Mouse (Mus musculus): ENCODE results near the gene Flvcr1. TPM values are rescaled to one million over a fixed set of nuclear protein-coding genes. Genes with fewer than 3 reads are reported as not detected.

The Flvcr1 gene
- polyA plus RNA-seq, 1 experiment from 2014 or later: 8.6 TPM

DNA sequence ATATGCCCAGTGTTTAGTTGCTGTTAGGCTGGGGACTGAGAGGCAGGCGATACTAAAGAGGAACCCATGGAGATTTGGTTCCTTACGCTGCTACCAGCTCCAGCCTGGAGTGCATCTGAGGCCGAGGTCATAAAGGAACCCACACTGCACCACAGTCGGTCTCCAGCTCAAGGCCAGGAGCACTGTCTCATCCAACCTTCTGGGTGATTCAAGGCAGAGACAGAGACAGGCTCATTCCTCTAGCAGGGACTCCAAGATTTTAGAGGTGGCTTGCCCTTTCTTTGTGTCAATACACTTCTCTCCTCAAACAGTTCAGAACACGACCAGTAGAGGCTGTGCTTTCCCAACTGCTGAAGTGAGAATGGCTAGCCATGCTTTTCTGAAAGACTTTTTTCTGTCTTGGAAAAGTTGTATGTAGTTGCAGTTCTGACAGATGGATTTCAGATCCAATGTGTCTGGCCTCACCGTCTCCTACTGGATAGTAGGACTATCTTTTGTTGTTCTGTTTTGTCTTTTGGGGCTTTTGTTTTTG, 29.5 kb downstream of the Flvcr1 start:
- Histone ChIP-seq H3K9me3 (replicated peaks) (0 out of 2 replicates have a peak, but pooled peaks cover 6% of the 10 kb centered on the region), H3K4me1 (no peaks in the 10 kb centered on the region), H3K27me3 (ENCODE audit: low read depth, poor library complexity, severe bottlenecking) (no peaks in the 10 kb centered on the region), H3K4me3 (no peak overlapping the region), H3K27ac (replicated peaks) (no peak overlapping the region), H3K36me3 (no peaks in the 10 kb centered on the region)
- no peak for DNase-seq (ENCODE audit: low spot score)
- 74% methylated on average over 6 of the region's 6 CpGs for WGBS

DNA sequence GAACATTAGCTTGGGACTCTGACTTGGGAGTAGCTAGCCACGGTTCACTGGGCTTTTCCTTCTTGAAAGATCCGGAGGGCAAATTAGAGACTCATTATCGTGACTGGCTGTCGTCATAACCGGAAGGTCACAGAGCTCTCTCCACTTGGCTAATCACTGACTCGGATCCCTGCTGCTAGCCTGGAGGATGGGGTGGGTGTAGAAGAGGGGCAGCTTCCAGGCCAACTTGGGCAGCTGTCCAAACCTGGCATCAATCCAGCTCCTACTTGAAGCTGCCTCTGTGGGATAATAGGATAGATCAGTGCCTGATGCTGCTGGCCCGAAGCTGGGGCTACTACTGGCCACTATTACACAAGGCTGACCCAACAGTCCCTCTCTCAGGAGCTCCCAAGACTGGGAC, 30.4 kb downstream of the Flvcr1 start:
- no peak overlapping the region for H3K4me3 ChIP-seq
- no peak for DNase-seq (ENCODE audit: low spot score)
- 80% methylated on average over 7 of the region's 7 CpGs for WGBS
- H3K4me1 ChIP-seq: no peaks in the 10 kb centered on the region
- 0 out of 2 replicates have a peak, but pooled peaks cover 6% of the 10 kb centered on the region for H3K9me3 ChIP-seq (replicated peaks)
- no peaks in the 10 kb centered on the region for H3K27me3 ChIP-seq (ENCODE audit: low read depth, poor library complexity, severe bottlenecking)
- H3K36me3 ChIP-seq: no peaks in the 10 kb centered on the region
- no peak overlapping the region for H3K27ac ChIP-seq (replicated peaks)

DNA sequence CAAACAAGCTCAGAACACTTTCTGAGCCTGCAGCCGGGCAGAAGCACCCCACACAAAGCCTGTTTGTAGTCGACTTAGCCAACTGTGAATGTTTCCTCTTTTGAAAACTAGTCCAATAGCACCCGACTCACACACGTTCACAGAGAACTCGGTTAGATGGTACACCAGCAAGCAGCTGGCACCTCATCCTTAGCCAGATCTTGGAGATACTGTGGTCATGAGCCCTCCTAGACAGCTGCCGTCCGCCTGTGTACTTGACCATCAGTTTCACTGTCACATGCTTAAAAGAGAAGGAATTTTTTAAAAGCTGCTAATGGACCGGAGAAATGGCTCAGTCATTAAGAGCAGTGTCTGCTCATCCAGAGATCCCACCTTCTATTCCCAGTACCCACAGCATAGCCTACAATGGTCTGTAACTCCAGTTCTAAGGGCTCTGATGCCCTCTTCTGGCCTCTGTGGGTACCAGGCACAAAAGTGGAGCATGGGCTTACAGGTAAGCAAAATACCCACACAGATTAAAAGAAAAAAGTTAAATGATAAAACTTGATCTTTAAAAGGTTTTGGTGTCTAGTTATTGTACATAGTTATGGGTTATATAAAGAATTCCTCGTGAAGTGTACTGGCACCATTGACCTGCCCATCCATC, 36.4 kb downstream of the Flvcr1 start:
- no peaks in the 10 kb centered on the region for H3K4me1 ChIP-seq
- H3K36me3 ChIP-seq: no peaks in the 10 kb centered on the region

DNA sequence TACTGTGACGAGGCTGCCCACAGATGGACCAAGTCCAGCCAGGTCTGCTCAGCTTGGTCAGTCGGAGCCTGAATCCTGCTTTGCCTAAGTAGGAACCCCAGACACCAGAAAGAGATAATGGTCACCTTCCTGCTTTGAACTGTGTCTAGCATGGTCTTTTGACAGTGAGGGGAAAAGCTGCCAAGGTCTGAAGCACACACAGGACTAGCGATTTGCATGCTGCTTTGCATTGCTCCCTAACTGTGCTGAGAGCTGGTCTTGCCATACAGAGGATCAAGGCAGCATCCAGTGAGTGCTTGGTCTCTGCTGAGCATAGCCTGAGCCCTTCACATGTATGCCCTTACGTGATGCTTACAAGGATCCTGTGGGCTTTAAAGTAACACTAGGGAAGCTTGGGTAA, 44.5 kb downstream of the Flvcr1 start:
- Histone ChIP-seq H3K36me3 (no peaks in the 10 kb centered on the region; the same call in 1 of the 2 replicates), H3K4me1 (peaks cover 36% of the 10 kb centered on the region), H3K27ac (replicated peaks) (no peak overlapping the region), H3K27me3 (ENCODE audit: low read depth, poor library complexity, severe bottlenecking) (peaks cover 13% of the 10 kb centered on the region), H3K9me3 (replicated peaks) (no peaks in the 10 kb centered on the region), H3K4me3 (no peak overlapping the region)
- 83% methylated on average over 4 of the region's 4 CpGs for WGBS
- no peak for DNase-seq (ENCODE audit: low spot score)

More for the DNA sequence above, 36.4 kb downstream of the Flvcr1 start:
- no peaks in the 10 kb centered on the region for H3K27me3 ChIP-seq (ENCODE audit: low read depth, poor library complexity, severe bottlenecking)
- 84% methylated on average over 9 of the region's 9 CpGs for WGBS
- H3K27ac ChIP-seq (replicated peaks): no peak overlapping the region
- no peak for DNase-seq (ENCODE audit: low spot score)
- H3K9me3 ChIP-seq (replicated peaks): no peaks in the 10 kb centered on the region
- H3K4me3 ChIP-seq: no peak overlapping the region

DNA sequence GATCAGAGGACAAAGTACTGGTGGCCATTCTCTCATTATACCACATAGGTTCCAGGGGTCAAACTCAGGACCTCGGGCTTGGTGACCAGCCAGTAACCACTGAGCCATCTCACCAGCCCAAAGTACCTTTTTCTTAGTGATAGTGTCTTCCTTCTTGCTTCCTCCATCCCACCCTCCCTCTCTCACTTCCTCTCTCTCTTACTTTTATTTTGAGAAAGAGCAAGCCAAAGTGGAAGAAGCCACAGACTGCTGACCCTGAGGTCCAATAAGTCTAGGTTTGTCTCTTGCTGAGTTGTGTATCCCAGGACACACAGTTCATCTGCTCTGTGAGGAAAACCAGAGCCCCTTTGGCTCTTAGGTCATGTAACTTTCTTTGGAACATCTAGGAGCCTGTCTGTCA, 45.5 kb downstream of the Flvcr1 start:
- Histone ChIP-seq H3K27ac (replicated peaks) (no peak overlapping the region), H3K36me3 (peaks cover 4% of the 10 kb centered on the region; the same call in 1 of the 2 replicates), H3K4me1 (peaks cover 42% of the 10 kb centered on the region), H3K27me3 (ENCODE audit: low read depth, poor library complexity, severe bottlenecking) (peaks cover 13% of the 10 kb centered on the region), H3K4me3 (no peak overlapping the region), H3K9me3 (replicated peaks) (no peaks in the 10 kb centered on the region)
- no peak for DNase-seq (ENCODE audit: low spot score)
- WGBS: 100% methylated on average over 1 of the region's 1 CpGs

DNA sequence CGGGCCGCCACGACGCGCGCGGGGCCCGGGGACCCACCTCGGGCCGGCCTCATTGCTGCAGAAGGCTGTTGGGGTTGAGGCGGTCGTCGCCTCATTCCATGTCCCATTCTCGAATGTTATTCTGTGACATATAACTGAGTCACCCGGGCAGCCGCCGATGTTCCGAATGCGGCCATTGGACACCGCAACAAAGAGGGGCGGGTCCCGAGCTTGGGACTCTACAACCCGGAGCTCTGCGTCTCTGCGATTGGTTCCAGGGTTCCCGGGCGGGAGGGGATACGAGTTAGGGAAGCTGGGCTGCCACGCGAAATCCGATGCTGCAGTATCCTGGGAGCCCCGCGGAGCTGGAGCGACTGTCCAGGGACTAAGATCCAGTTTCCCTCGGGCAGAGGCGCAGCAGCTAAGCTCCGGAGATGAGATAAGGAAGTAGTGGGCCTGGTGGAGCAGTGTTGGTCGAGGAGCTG, 46.8 kb downstream of the Flvcr1 start, which contains the start of gene Vash2:
Vash2 (minus strand) TSS at position 197 of the 464 bp plus-strand sequence.
- H3K27ac ChIP-seq (replicated peaks): peak within 1 kb of the TSS; percentile 93
- peaks cover 18% of the 10 kb centered on the region for H3K36me3 ChIP-seq
- H3K27me3 ChIP-seq (ENCODE audit: low read depth, poor library complexity, severe bottlenecking): peaks cover 13% of the 10 kb centered on the region
- H3K4me3 ChIP-seq: peak within 1 kb of the TSS; percentile 85
- peaks cover 42% of the 10 kb centered on the region for H3K4me1 ChIP-seq
- 0% methylated on average over 38 of the region's 38 CpGs for WGBS
- peak; percentile 94 for DNase-seq (ENCODE audit: low spot score)
- H3K9me3 ChIP-seq (replicated peaks): no peaks in the 10 kb centered on the region

DNA sequence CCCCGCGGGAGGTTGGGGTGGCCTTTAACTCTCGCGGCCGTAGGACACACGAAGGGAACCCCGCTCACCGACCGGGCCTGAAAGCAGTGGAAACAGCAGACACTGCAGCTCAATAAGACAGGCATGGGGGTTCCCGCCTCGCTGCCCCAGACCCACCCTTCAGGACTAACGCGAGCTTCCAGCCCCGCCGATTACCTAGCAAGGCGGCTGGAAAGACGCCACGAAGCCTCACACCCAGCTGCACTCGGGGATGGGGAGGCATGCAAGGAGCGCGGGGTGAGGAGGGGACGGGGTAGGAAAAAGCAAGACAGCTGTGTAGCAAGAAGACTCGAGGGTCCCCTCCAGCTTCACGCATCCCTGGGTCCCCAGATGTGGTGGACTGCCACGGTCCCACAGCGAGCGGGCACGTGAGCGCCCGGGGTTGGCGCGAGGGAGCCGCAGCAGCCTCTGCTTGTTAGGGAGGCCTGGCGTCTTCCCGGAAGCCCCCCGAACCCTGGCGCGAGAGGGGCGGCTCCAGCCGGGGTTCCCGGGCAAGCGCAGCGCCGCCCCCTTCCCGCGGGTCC, 47.4 kb downstream of the Flvcr1 start:
- peak overlapping the region; percentile 85 for H3K4me3 ChIP-seq
- H3K27ac ChIP-seq (replicated peaks): peak overlapping the region; percentile 93
- H3K36me3 ChIP-seq: peaks cover 23% of the 10 kb centered on the region
- H3K4me1 ChIP-seq: peaks cover 42% of the 10 kb centered on the region
- no peaks in the 10 kb centered on the region for H3K9me3 ChIP-seq (replicated peaks)
- WGBS: 0% methylated on average over 46 of the region's 46 CpGs
- peaks cover 13% of the 10 kb centered on the region for H3K27me3 ChIP-seq (ENCODE audit: low read depth, poor library complexity, severe bottlenecking)
- DNase-seq (ENCODE audit: low spot score): peak; percentile 77

DNA sequence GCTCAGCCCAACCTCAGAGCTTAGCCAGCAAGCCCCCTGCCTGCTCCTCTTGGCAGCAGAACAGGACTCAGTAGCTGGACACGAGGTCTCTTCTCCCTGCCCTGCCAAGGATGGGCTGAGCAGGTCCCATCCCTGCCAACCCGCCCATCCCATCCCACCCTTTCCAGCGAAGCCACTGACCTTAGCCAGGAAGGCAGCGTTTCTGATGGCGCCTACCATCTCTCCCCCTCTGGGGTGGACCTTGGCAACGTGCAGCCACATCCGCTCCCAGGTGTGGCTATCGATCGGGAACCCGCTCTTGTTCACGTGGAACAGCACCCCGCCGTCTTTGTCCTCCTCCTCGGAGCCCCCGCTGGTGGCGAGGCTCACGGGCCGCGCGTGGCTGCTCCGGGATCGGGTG, 48.0 kb downstream of the Flvcr1 start:
- Histone ChIP-seq H3K27ac (replicated peaks) (peak overlapping the region; percentile 93), H3K9me3 (replicated peaks) (no peaks in the 10 kb centered on the region), H3K4me1 (peaks cover 42% of the 10 kb centered on the region), H3K4me3 (peak overlapping the region; percentile 85), H3K27me3 (ENCODE audit: low read depth, poor library complexity, severe bottlenecking) (peaks cover 13% of the 10 kb centered on the region), H3K36me3 (peaks cover 29% of the 10 kb centered on the region)
- DNase-seq (ENCODE audit: low spot score): peak; percentile 46
- under 1% methylated on average over 22 of the region's 22 CpGs for WGBS

DNA sequence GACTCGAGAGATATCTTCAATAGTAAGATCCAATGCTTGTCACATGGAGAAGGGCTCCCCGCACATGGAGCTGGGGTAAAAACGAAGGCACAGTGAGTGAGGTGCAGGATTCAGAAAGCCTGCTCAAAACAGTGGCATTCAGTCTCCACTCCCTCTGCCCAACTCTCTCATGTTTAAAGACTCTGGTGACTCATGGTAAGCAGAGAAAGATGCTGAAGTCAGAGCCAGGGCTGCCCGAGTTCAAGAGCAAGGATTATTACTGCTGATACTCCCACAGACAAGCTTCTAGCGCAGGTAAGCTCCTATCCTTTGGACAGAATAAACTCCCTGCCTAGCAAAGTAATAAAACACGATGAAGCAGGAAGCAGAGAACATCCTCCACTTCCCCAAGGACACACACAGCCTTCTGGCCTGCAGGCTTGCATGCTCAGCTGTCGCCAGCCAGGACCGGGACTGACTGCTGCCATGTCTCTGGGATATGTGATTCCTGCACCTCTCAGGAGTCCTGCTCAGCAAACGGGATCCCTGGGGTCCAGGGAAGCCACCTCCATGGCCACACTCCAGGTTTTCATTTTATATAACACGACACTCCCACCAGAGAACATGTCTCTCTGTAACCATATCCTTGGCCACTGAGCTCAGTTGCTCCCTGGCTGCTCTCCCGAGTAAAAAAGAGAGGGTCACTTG, 48.9 kb downstream of the Flvcr1 start:
- Histone ChIP-seq H3K9me3 (replicated peaks) (no peaks in the 10 kb centered on the region), H3K4me3 (peak overlapping the region; percentile 85), H3K36me3 (peaks cover 39% of the 10 kb centered on the region), H3K4me1 (peaks cover 42% of the 10 kb centered on the region), H3K27ac (replicated peaks) (peak overlapping the region; percentile 28; the same call in 1 of the 2 replicates), H3K27me3 (ENCODE audit: low read depth, poor library complexity, severe bottlenecking) (peaks cover 13% of the 10 kb centered on the region)
- WGBS: 67% methylated on average over 11 of the region's 11 CpGs
- no peak for DNase-seq (ENCODE audit: low spot score)

DNA sequence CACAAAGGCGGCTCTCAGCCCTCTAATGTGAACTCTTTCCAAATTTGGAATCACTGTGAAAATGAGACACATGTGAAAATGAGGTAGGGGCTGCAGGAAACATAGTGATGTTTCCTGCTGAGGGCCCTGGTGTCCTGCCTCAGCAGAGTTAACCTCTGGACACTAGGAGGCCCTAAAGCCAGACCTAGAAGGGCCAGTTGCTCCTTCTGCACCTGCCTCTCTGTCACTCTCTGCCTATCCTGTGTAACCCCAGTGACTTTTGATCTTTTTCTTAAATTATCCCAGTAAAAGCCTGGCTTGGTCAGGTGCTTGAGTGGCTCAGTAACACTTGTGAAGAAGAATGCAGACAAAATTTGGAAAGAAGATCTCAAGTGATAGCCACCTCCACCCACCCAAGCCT, 51.1 kb downstream of the Flvcr1 start:
- DNase-seq (ENCODE audit: low spot score): no peak
- H3K4me3 ChIP-seq: no peak overlapping the region
- H3K27me3 ChIP-seq (ENCODE audit: low read depth, poor library complexity, severe bottlenecking): no peaks in the 10 kb centered on the region
- H3K27ac ChIP-seq (replicated peaks): no peak overlapping the region
- H3K4me1 ChIP-seq: peaks cover 39% of the 10 kb centered on the region
- H3K9me3 ChIP-seq (replicated peaks): no peaks in the 10 kb centered on the region
- H3K36me3 ChIP-seq: peaks cover 60% of the 10 kb centered on the region
- WGBS: 72% methylated on average over 1 of the region's 1 CpGs

DNA sequence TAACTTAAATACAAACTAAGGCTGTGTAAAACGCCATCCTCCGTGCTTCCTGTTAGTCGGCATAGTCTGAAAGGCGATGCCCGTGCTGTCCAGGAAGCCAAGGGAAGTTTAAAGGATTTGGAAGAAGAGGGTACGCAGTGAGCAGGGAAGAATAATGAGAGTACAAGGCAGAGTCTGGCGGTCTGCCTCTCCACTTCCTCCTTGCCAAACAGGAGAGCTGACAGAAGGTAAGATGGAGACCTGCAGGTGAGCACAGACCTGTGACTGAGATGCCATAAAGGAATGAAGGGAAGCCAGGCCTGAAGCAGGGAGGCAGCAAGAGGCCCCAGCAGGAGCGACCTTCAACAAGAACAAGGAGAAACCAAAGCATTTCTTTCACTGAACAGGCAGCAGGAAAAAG, 51.8 kb downstream of the Flvcr1 start:
- no peak for DNase-seq (ENCODE audit: low spot score)
- Histone ChIP-seq H3K4me3 (no peak overlapping the region), H3K36me3 (peaks cover 66% of the 10 kb centered on the region), H3K9me3 (replicated peaks) (no peaks in the 10 kb centered on the region), H3K27ac (replicated peaks) (no peak overlapping the region), H3K4me1 (peaks cover 33% of the 10 kb centered on the region), H3K27me3 (ENCODE audit: low read depth, poor library complexity, severe bottlenecking) (no peaks in the 10 kb centered on the region)
- 93% methylated on average over 8 of the region's 8 CpGs for WGBS

DNA sequence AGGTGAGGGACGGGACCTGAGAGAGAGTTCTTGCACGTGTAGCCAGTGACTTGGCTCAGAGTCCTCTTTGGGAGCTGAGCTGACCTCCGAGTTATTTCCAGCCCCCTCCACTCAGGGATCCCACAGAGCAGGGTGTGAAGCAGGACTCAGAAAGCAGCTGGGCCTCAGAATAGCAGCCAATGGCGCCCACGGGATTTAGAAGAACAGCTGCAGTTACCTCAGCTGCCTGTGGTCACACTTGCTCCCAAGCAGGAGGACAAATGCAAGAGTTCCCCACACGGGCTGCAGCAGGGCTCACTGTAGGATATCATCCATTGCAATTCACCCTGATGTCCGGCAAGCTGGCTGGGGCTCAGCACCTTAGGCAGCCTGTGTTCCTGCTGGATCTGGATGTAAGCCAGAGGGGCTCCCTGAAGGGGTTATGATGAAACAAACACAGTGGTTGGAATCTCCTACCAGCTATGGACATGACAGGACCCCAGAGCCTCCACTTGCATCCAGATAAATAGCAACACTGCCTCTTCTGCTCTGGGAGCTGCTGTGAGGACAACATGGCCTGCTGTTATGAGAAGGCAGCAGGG, 53.3 kb downstream of the Flvcr1 start:
- WGBS: 81% methylated on average over 7 of the region's 7 CpGs
- Histone ChIP-seq H3K4me3 (no peak overlapping the region), H3K4me1 (peaks cover 20% of the 10 kb centered on the region), H3K36me3 (peaks cover 80% of the 10 kb centered on the region), H3K27me3 (ENCODE audit: low read depth, poor library complexity, severe bottlenecking) (no peaks in the 10 kb centered on the region), H3K27ac (replicated peaks) (no peak overlapping the region), H3K9me3 (replicated peaks) (no peaks in the 10 kb centered on the region)
- no peak for DNase-seq (ENCODE audit: low spot score)
